Mouse (Mus musculus) C2C12 (cell line): Measurements from ENCODE around the gene Slc1a3. TPM values are rescaled to one million over a fixed set of nuclear protein-coding genes. Genes with fewer than 3 reads are reported as not detected.

Experiments
- H3K27me3 ChIP-seq: one replicate; pipeline ENCODE4 v1.6.1; 2011; ENCODE audit not compliant: control insufficient read depth, insufficient read depth, insufficient read length
- H3K36me3 ChIP-seq: one replicate; pipeline ENCODE4 v1.6.1; 2011; ENCODE audit not compliant: control insufficient read depth, insufficient read depth
- H3K4me3 ChIP-seq: one replicate; pipeline ENCODE4 v1.5.1; 2011; ENCODE audit warnings: mild to moderate bottlenecking, control low read depth; ENCODE audit not compliant: poor library complexity, insufficient read depth, severe bottlenecking
- H3K79me2 ChIP-seq: one replicate; pipeline ENCODE4 v1.6.1; 2011; ENCODE audit not compliant: control insufficient read depth, insufficient read depth
- H3K79me3 ChIP-seq: one replicate; pipeline ENCODE4 v1.6.1; 2011; ENCODE audit warnings: low read depth, control low read depth
- H3ac ChIP-seq: one replicate; pipeline ENCODE3; 2011; ENCODE audit warnings: low read depth; ENCODE audit not compliant: control insufficient read depth, insufficient read length
- CEBPB ChIP-seq: IDR thresholded peaks from one replicate; pipeline ENCODE4 v1.6.1; 2011; ENCODE audit warnings: low read depth, mild to moderate bottlenecking, control low read depth, moderate library complexity
- CTCF ChIP-seq: IDR thresholded peaks from one replicate; pipeline ENCODE4 v1.5.1; 2011; ENCODE audit not compliant: control insufficient read depth, insufficient read depth, insufficient read length
- FOSL1 ChIP-seq: IDR thresholded peaks from one replicate; pipeline ENCODE4 v1.8.0; 2011; ENCODE audit warnings: mild to moderate bottlenecking, low read length; ENCODE audit not compliant: poor library complexity, insufficient read depth, severe bottlenecking
- MAX ChIP-seq: IDR thresholded peaks from one replicate; pipeline ENCODE4 v1.6.1; 2011; ENCODE audit warnings: mild to moderate bottlenecking, control low read depth
- MYOD1 ChIP-seq: IDR thresholded peaks from one replicate; pipeline ENCODE4 v1.6.1; 2011; ENCODE audit warnings: low read depth; ENCODE audit not compliant: control insufficient read depth, insufficient read length
- MYOG ChIP-seq: IDR thresholded peaks from one replicate; pipeline ENCODE4 v1.6.1; 2011; ENCODE audit not compliant: control insufficient read depth, insufficient read length; ENCODE audit errors: extremely low read depth
- USF1 ChIP-seq: IDR thresholded peaks from one replicate; pipeline ENCODE4 v1.6.1; 2011; ENCODE audit warnings: low read depth, mild to moderate bottlenecking, control low read depth, moderate library complexity
- polyA plus RNA-seq: library from polyadenylated mRNA; unstranded; fragments of >200 nt; fragmentation: generic; extraction: Trizol; gene quantifications from one replicate; pipeline ENCODE4 v1.2.1, GENCODE M21; 2012; ENCODE audit warnings: missing spikeins

Gene Slc1a3
- polyA plus RNA-seq, 1 experiment: 3.8 TPM

- no peaks in the 10 kb centered on the region for H3K27me3 ChIP-seq
- TF ChIP-seq FOSL1 (no peak), MAX (no peak), CEBPB (no peak), MYOD1 (no peak), MYOG (no peak), CTCF (no peak), USF1 (no peak)
- no peak overlapping the region for H3ac ChIP-seq
- no peaks in the 10 kb centered on the region for H3K36me3 ChIP-seq
- H3K79me3 ChIP-seq: no peaks in the 10 kb centered on the region
- H3K4me3 ChIP-seq: no peak overlapping the region
- H3K79me2 ChIP-seq: no peaks in the 10 kb centered on the region
These were observed 50.6 kb downstream of the Slc1a3 start for GRCm38 (mm10) chr15:8659977-8660376.

GRCm38 (mm10) chr15:8659483-8659971 lies 51.0 kb downstream of the Slc1a3 start:
- Histone ChIP-seq H3K36me3 (no peaks in the 10 kb centered on the region), H3K79me3 (no peaks in the 10 kb centered on the region)
- TF ChIP-seq MAX: no peak
- no peak for TF ChIP-seq FOSL1
- no peak for TF ChIP-seq MYOG
- no peak for TF ChIP-seq USF1
- TF ChIP-seq CEBPB: no peak
- TF ChIP-seq MYOD1: no peak
- TF ChIP-seq CTCF: no peak

GRCm38 (mm10) chr15:8658086-8658980 lies 52.2 kb downstream of the Slc1a3 start:
- Histone ChIP-seq H3K79me2 (no peaks in the 10 kb centered on the region), H3ac (no peak overlapping the region), H3K4me3 (no peak overlapping the region), H3K27me3 (no peaks in the 10 kb centered on the region), H3K79me3 (no peaks in the 10 kb centered on the region), H3K36me3 (no peaks in the 10 kb centered on the region)
- TF ChIP-seq FOSL1: no peak
- TF ChIP-seq USF1: no peak
- TF ChIP-seq MYOD1: no peak
- no peak for TF ChIP-seq CTCF
- no peak for TF ChIP-seq MAX
- TF ChIP-seq CEBPB: no peak
- no peak for TF ChIP-seq MYOG

More at GRCm38 (mm10) chr15:8659483-8659971, 51.0 kb downstream of the Slc1a3 start:
- Histone ChIP-seq H3K4me3 (no peak overlapping the region), H3K79me2 (no peaks in the 10 kb centered on the region), H3K27me3 (no peaks in the 10 kb centered on the region), H3ac (no peak overlapping the region)

- Histone ChIP-seq H3K27me3 (no peaks in the 10 kb centered on the region), H3K4me3 (no peak overlapping the region), H3K79me2 (no peaks in the 10 kb centered on the region), H3ac (no peak overlapping the region), H3K79me3 (no peaks in the 10 kb centered on the region), H3K36me3 (no peaks in the 10 kb centered on the region)
- TF ChIP-seq USF1 (no peak), MYOG (no peak), CEBPB (no peak)
These were observed 55.3 kb downstream of the Slc1a3 start for GRCm38 (mm10) chr15:8655251-8655650.

- no peak for TF ChIP-seq MAX
- TF ChIP-seq CTCF: no peak
- no peak for TF ChIP-seq MYOD1
- no peak for TF ChIP-seq CEBPB
- no peak for TF ChIP-seq FOSL1
- TF ChIP-seq MYOG: no peak
- TF ChIP-seq USF1: no peak
- Histone ChIP-seq H3K27me3 (no peaks in the 10 kb centered on the region), H3K36me3 (no peaks in the 10 kb centered on the region), H3K79me2 (no peaks in the 10 kb centered on the region), H3K4me3 (no peak overlapping the region), H3K79me3 (no peaks in the 10 kb centered on the region), H3ac (no peak overlapping the region)
These were observed 57.9 kb downstream of the Slc1a3 start for GRCm38 (mm10) chr15:8652637-8653036.
